Mouse (Mus musculus): ENCODE measurements around the gene Zw10. TPM values are rescaled to one million over a fixed set of nuclear protein-coding genes. Genes with fewer than 3 reads are reported as not detected.
A peak's percentile ranks its signal among the peaks of the same experiment; 100 is the strongest.

The Zw10 gene
- polyA plus RNA-seq (2014; fragmentation: Nextera tagmentation; extraction: Ambion mirVana): 24.9 and 26.0 TPM in 2 replicates

- peaks cover 5 to 16% of the 10 kb centered on the region in 2 experiments for H3K4me1 ChIP-seq (ENCODE audit: control insufficient read depth in 2 of 2, insufficient read depth in 2 of 2, low read length in 2 of 2)
- under 1% methylated on average over 53 of the region's 53 CpGs for WGBS
- ATAC-seq (ENCODE audit: insufficient number of reproducible peaks, insufficient read depth, low FRiP score, low read depth): peak; percentile 98
These were observed at the start of gene Zw10 for GRCm38 (mm10) chr9:49055333-49056205. Zw10 (plus strand) TSS chr9:49055613.

DNA sequence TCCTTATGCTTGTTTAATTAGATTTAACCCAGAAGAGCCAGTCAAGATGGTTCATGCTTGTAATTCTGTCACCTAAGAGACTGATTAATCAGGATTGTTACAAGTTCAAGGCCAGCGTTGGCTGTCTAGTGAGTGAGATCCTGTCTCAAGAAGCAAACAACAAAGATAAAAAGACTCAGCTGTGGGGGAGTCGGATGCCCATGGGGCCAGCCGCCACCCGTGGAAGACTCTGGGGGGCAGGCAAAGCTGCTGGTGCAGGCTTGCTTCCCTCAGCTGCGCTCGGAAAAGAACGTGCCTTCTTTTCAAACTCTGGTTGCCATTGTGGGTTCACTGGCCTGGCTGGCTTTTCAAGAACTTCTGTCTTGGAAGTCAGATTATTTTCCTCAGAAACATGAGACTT lies 39.6 kb upstream of the Zw10 start:
- ATAC-seq (ENCODE audit: insufficient number of reproducible peaks, insufficient read depth, low FRiP score, low read depth): no peak
- Histone ChIP-seq H3K4me3 (ENCODE audit: control insufficient read depth in 1 of 2, insufficient read depth in 1 of 2, low read depth in 1 of 2, low read length in 2 of 2) (no peak overlapping the region), H3K9ac (ENCODE audit: low read length) (no peak overlapping the region), H3K36me3 (ENCODE audit: control insufficient read depth, insufficient read depth, low read length) (peaks cover 95% of the 10 kb centered on the region), H3K9me3 (ENCODE audit: control insufficient read depth, low read length) (no peaks in the 10 kb centered on the region), H3K27ac (replicated peaks in 1 of 2; ENCODE audit: control insufficient read depth in 1 of 2, insufficient read depth in 1 of 2, low read depth in 2 of 2, low read length in 2 of 2) (no peak overlapping the region), H3K27me3 (ENCODE audit: control insufficient read depth, insufficient read depth, low read length) (no peaks in the 10 kb centered on the region), H3K4me1 (ENCODE audit: control insufficient read depth in 2 of 2, insufficient read depth in 2 of 2, low read length in 2 of 2) (no peaks in the 10 kb centered on the region), H3K4me2 (ENCODE audit: low read length) (no peak overlapping the region)
- 77% methylated on average over 7 of the region's 7 CpGs for WGBS

More at GRCm38 (mm10) chr9:49055333-49056205, at the start of gene Zw10:
- Histone ChIP-seq H3K9me3 (ENCODE audit: control insufficient read depth, low read length) (no peaks in the 10 kb centered on the region), H3K9ac (ENCODE audit: low read length) (peak within 1 kb of the TSS; percentile 93), H3K4me2 (ENCODE audit: low read length) (peak within 1 kb of the TSS; percentile 80), H3K4me3 (ENCODE audit: control insufficient read depth in 1 of 2, insufficient read depth in 1 of 2, low read depth in 1 of 2, low read length in 2 of 2) (peak within 1 kb of the TSS; percentile 89 to 91), H3K27me3 (ENCODE audit: control insufficient read depth, insufficient read depth, low read length) (no peaks in the 10 kb centered on the region), H3K27ac (replicated peaks in 1 of 2; ENCODE audit: control insufficient read depth in 1 of 2, insufficient read depth in 1 of 2, low read depth in 2 of 2, low read length in 2 of 2) (peak within 1 kb of the TSS; percentile 63 to 74; a peak in 3 of 4 replicates), H3K36me3 (ENCODE audit: control insufficient read depth, insufficient read depth, low read length) (peaks cover 23% of the 10 kb centered on the region)

DNA sequence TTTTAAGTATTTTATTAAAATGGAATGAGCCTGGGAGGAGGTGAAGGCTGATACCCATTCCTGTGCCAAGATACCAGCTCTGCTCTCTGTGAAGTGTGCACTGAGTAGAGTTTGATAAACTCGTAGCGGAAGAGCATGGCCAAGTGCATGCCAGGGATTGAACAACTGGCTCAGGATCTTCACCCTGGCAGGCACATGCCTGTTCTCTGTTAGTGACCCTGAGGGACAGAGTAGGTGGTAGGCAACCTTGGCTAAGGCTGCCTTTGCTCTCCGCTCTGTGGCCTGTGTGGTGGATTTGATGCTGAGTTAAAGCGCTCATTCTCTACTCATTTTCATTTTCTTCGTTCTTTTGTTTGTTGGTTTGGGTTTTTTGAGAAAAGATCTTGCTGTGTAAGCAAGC lies 34.1 kb upstream of the Zw10 start:
- no peaks in the 10 kb centered on the region for H3K27me3 ChIP-seq (ENCODE audit: control insufficient read depth, insufficient read depth, low read length)
- H3K9ac ChIP-seq (ENCODE audit: low read length): no peak overlapping the region
- H3K4me1 ChIP-seq (ENCODE audit: control insufficient read depth in 2 of 2, insufficient read depth in 2 of 2, low read length in 2 of 2): no peaks in the 10 kb centered on the region; a peak in 1 of 4 replicates
- peaks cover 75% of the 10 kb centered on the region for H3K36me3 ChIP-seq (ENCODE audit: control insufficient read depth, insufficient read depth, low read length)
- H3K27ac ChIP-seq (replicated peaks in 1 of 2; ENCODE audit: control insufficient read depth in 1 of 2, insufficient read depth in 1 of 2, low read depth in 2 of 2, low read length in 2 of 2): no peak overlapping the region
- 78% methylated on average over 5 of the region's 5 CpGs for WGBS
- H3K4me2 ChIP-seq (ENCODE audit: low read length): no peak overlapping the region
- H3K9me3 ChIP-seq (ENCODE audit: control insufficient read depth, low read length): no peaks in the 10 kb centered on the region
- H3K4me3 ChIP-seq (ENCODE audit: control insufficient read depth in 1 of 2, insufficient read depth in 1 of 2, low read depth in 1 of 2, low read length in 2 of 2): no peak overlapping the region
- ATAC-seq (ENCODE audit: insufficient number of reproducible peaks, insufficient read depth, low FRiP score, low read depth): no peak

GRCm38 (mm10) chr9:49023956-49024355 lies 31.5 kb upstream of the Zw10 start:
- Histone ChIP-seq H3K4me1 (ENCODE audit: control insufficient read depth in 2 of 2, insufficient read depth in 2 of 2, low read length in 2 of 2) (no peaks in the 10 kb centered on the region; a peak in 1 of 4 replicates), H3K36me3 (ENCODE audit: control insufficient read depth, insufficient read depth, low read length) (peaks cover 76% of the 10 kb centered on the region), H3K4me3 (ENCODE audit: control insufficient read depth in 1 of 2, insufficient read depth in 1 of 2, low read depth in 1 of 2, low read length in 2 of 2) (no peak overlapping the region), H3K27ac (replicated peaks in 1 of 2; ENCODE audit: control insufficient read depth in 1 of 2, insufficient read depth in 1 of 2, low read depth in 2 of 2, low read length in 2 of 2) (no peak overlapping the region), H3K9me3 (ENCODE audit: control insufficient read depth, low read length) (no peaks in the 10 kb centered on the region), H3K4me2 (ENCODE audit: low read length) (no peak overlapping the region), H3K9ac (ENCODE audit: low read length) (no peak overlapping the region), H3K27me3 (ENCODE audit: control insufficient read depth, insufficient read depth, low read length) (no peaks in the 10 kb centered on the region)
- WGBS: 88% methylated on average over 5 of the region's 5 CpGs
- no peak for ATAC-seq (ENCODE audit: insufficient number of reproducible peaks, insufficient read depth, low FRiP score, low read depth)

- Histone ChIP-seq H3K4me2 (ENCODE audit: low read length) (no peak overlapping the region), H3K27me3 (ENCODE audit: control insufficient read depth, insufficient read depth, low read length) (no peaks in the 10 kb centered on the region), H3K9ac (ENCODE audit: low read length) (no peak overlapping the region), H3K4me1 (ENCODE audit: control insufficient read depth in 2 of 2, insufficient read depth in 2 of 2, low read length in 2 of 2) (no peaks in the 10 kb centered on the region; a peak in 1 of 4 replicates), H3K4me3 (ENCODE audit: control insufficient read depth in 1 of 2, insufficient read depth in 1 of 2, low read depth in 1 of 2, low read length in 2 of 2) (no peak overlapping the region), H3K9me3 (ENCODE audit: control insufficient read depth, low read length) (no peaks in the 10 kb centered on the region), H3K36me3 (ENCODE audit: control insufficient read depth, insufficient read depth, low read length) (peaks cover 76% of the 10 kb centered on the region), H3K27ac (replicated peaks in 1 of 2; ENCODE audit: control insufficient read depth in 1 of 2, insufficient read depth in 1 of 2, low read depth in 2 of 2, low read length in 2 of 2) (no peak overlapping the region)
- 89% methylated on average over 2 of the region's 2 CpGs for whole genome bisulfite sequencing
- no peak for ATAC-seq (ENCODE audit: insufficient number of reproducible peaks, insufficient read depth, low FRiP score, low read depth)
These were observed 30.9 kb upstream of the Zw10 start for GRCm38 (mm10) chr9:49024529-49024928.

- WGBS: 94% methylated on average over 4 of the region's 4 CpGs
- H3K9me3 ChIP-seq (ENCODE audit: control insufficient read depth, low read length): no peaks in the 10 kb centered on the region
- ATAC-seq (ENCODE audit: insufficient number of reproducible peaks, insufficient read depth, low FRiP score, low read depth): no peak
- H3K4me3 ChIP-seq (ENCODE audit: control insufficient read depth in 1 of 2, insufficient read depth in 1 of 2, low read depth in 1 of 2, low read length in 2 of 2): no peak overlapping the region
- no peak overlapping the region for H3K4me2 ChIP-seq (ENCODE audit: low read length)
- H3K4me1 ChIP-seq (ENCODE audit: control insufficient read depth in 2 of 2, insufficient read depth in 2 of 2, low read length in 2 of 2): no peaks in the 10 kb centered on the region
- H3K27me3 ChIP-seq (ENCODE audit: control insufficient read depth, insufficient read depth, low read length): no peaks in the 10 kb centered on the region
- H3K27ac ChIP-seq (replicated peaks in 1 of 2; ENCODE audit: control insufficient read depth in 1 of 2, insufficient read depth in 1 of 2, low read depth in 2 of 2, low read length in 2 of 2): no peak overlapping the region
- H3K9ac ChIP-seq (ENCODE audit: low read length): no peak overlapping the region
- H3K36me3 ChIP-seq (ENCODE audit: control insufficient read depth, insufficient read depth, low read length): peaks cover 100% of the 10 kb centered on the region
These were observed 20.6 kb upstream of the Zw10 start for GRCm38 (mm10) chr9:49034764-49035163.

DNA sequence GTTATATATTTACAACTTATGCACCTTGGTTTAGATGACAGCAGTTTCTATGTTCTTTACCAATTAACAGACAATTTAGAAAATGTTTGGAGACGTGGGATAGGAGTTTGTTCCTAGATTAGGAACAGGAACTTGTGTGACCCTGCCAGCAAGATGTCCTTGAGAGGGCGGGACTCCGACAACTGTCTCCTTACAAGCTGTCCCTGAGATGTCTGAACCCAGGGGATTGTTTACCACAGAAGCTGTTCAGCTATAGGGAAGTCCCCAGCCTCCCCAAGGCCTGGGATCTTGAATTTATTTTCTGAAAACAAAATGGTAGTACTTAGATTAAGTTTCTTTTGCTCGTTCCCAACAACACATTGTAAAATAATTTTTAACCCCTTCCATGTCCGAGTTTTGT lies 4.5 kb upstream of the Zw10 start:
- no peak overlapping the region for H3K9ac ChIP-seq (ENCODE audit: low read length)
- H3K27ac ChIP-seq (replicated peaks in 1 of 2; ENCODE audit: control insufficient read depth in 1 of 2, insufficient read depth in 1 of 2, low read depth in 2 of 2, low read length in 2 of 2): no peak overlapping the region
- no peak for ATAC-seq (ENCODE audit: insufficient number of reproducible peaks, insufficient read depth, low FRiP score, low read depth)
- H3K36me3 ChIP-seq (ENCODE audit: control insufficient read depth, insufficient read depth, low read length): no peaks in the 10 kb centered on the region
- H3K9me3 ChIP-seq (ENCODE audit: control insufficient read depth, low read length): no peaks in the 10 kb centered on the region
- H3K4me3 ChIP-seq (ENCODE audit: control insufficient read depth in 1 of 2, insufficient read depth in 1 of 2, low read depth in 1 of 2, low read length in 2 of 2): no peak overlapping the region
- H3K4me1 ChIP-seq (ENCODE audit: control insufficient read depth in 2 of 2, insufficient read depth in 2 of 2, low read length in 2 of 2): no peaks in the 10 kb centered on the region
- no peaks in the 10 kb centered on the region for H3K27me3 ChIP-seq (ENCODE audit: control insufficient read depth, insufficient read depth, low read length)
- 55% methylated on average over 5 of the region's 5 CpGs for WGBS
- H3K4me2 ChIP-seq (ENCODE audit: low read length): no peak overlapping the region
